Mouse (Mus musculus) myocyte (in vitro differentiated cells): ENCODE results near the gene Trpc5os.

ENCODE experiments used
- MAX ChIP-seq: IDR thresholded peaks from one replicate; pipeline ENCODE4 v1.6.1; 2011; ENCODE audit warnings: low read depth, mild to moderate bottlenecking, control low read depth
- MYOG ChIP-seq, 3 experiments: IDR thresholded peaks; one replicate each; pipeline ENCODE4 v1.6.1; 2011; ENCODE audit warnings: control low read depth in 2 of 3, low read depth in 2 of 3, mild to moderate bottlenecking in 2 of 3; ENCODE audit not compliant: insufficient read length in 2 of 3, control insufficient read depth in 1 of 3, insufficient read depth in 1 of 3
- POLR2A ChIP-seq: IDR thresholded peaks from one replicate; pipeline ENCODE4 v1.6.1; 2011; ENCODE audit warnings: low read depth, mild to moderate bottlenecking, control low read depth, moderate library complexity; ENCODE audit not compliant: insufficient read length
- POLR2AphosphoS2 ChIP-seq: IDR thresholded peaks from one replicate; pipeline ENCODE4 v1.6.1; 2011; ENCODE audit warnings: low read depth, control low read depth; ENCODE audit not compliant: insufficient read length
- USF1 ChIP-seq: IDR thresholded peaks from one replicate; pipeline ENCODE4 v1.6.1; 2011; ENCODE audit warnings: low read depth, mild to moderate bottlenecking, control low read depth, moderate library complexity

DNA sequence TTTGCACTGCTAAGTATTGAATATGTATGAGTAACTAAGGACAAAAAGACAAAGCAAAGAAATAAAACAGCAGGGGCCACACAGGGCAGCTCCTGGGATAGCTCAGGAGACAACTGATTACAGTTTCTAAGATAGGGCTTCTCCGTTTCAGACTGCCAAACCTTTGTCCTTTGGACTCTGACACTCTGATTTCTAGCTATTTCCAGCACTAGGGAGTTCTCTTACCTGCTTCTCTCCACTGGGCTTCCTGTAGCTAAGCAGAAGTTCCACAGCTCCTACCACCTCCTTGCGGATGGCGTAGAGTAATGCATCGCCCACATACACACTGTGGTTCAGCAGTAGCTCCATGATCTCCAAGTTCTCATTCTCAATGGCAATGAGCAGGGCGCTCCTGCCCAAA, 66.9 kb downstream of the Trpc5os start:
- TF ChIP-seq USF1 (no peak), POLR2AphosphoS2 (no peak), POLR2A (no peak), MYOG (IDR thresholded peaks at IDR 0.05; ENCODE audit: control insufficient read depth in 1 of 3, insufficient read depth in 1 of 3, insufficient read length in 2 of 3, low read depth in 2 of 3) (no peak), MAX (no peak)
